Mouse (Mus musculus) intestine, embryonic 15.5 days (tissue): Measurements from ENCODE around the gene Brip1. TPM values are rescaled to one million over a fixed set of nuclear protein-coding genes. Genes with fewer than 3 reads are reported as not detected.

ENCODE experiments used
- ATAC-seq: fragments of 200-750 bp; cut with Nextera tagmentation; 2 replicates; pipeline ENCODE4 v1.8.0; 2017; ENCODE audit warnings: moderate TSS enrichment, moderate library complexity
- H3K27ac ChIP-seq: fragments of 300-500 bp; sonication (generic); 2 replicates; pipeline ENCODE4 v1.5.1; 2015; ENCODE audit warnings: mild to moderate bottlenecking, inconsistent platforms
- H3K27me3 ChIP-seq: fragments of 300-500 bp; sonication (generic); replicated peaks from 2 replicates; pipeline ENCODE4 v1.6.1; 2015; ENCODE audit warnings: inconsistent platforms
- H3K36me3 ChIP-seq: fragments of 300-500 bp; sonication (generic); 2 replicates; pipeline ENCODE4 v1.6.1; 2015; ENCODE audit warnings: inconsistent platforms
- H3K4me1 ChIP-seq: fragments of 300-500 bp; sonication (generic); replicated peaks from 2 replicates; pipeline ENCODE4 v1.6.1; 2015; ENCODE audit warnings: inconsistent platforms
- H3K4me2 ChIP-seq: fragments of 300-500 bp; sonication (generic); replicated peaks from 2 replicates; pipeline ENCODE4 v1.6.1; 2015; ENCODE audit warnings: mild to moderate bottlenecking, inconsistent platforms
- H3K4me3 ChIP-seq: fragments of 300-500 bp; sonication (generic); replicated peaks from 2 replicates; pipeline ENCODE4 v1.5.1; 2015; ENCODE audit warnings: inconsistent platforms
- H3K9ac ChIP-seq: fragments of 300-500 bp; sonication (generic); 2 replicates; pipeline ENCODE4 v1.6.1; 2015; ENCODE audit warnings: inconsistent platforms
- H3K9me3 ChIP-seq: fragments of 300-500 bp; sonication (generic); 2 replicates; pipeline ENCODE4 v1.6.1; 2016; ENCODE audit warnings: inconsistent platforms
- WGBS: fragments of 180-500 bp; shearing (Covaris S2); methylation state at CpG from one replicate; pipeline ENCODE4 v1.1.7; 2015; 5-methylcytosine and 5-hydroxymethylcytosine counted together
- polyA plus RNA-seq: library from polyadenylated mRNA; unstranded; fragments of >200 nt; fragmentation: Nextera tagmentation; extraction: Ambion mirVana; gene quantifications from 2 replicates; pipeline ENCODE4 v1.2.1, GENCODE M21; 2015

Gene Brip1
- polyA plus RNA-seq, 1 experiment from 2014 or later, result 10.2 TPM

GRCm38 (mm10) chr11:86101191-86101590 is 99.8 kb downstream of the Brip1 start:
- H3K4me1 ChIP-seq, result no peaks in the 10 kb centered on the region
- H3K27ac ChIP-seq, result no peak overlapping the region
- no peaks in the 10 kb centered on the region for H3K9me3 ChIP-seq
- no peaks in the 10 kb centered on the region for H3K27me3 ChIP-seq
- 86% methylated on average over 6 of the region's 6 CpGs for WGBS
- H3K4me3 ChIP-seq, result no peak overlapping the region
- ATAC-seq, result no peak
- H3K36me3 ChIP-seq, result 0 out of 2 replicates have a peak, but pooled peaks cover 3% of the 10 kb centered on the region
- H3K4me2 ChIP-seq, result no peak overlapping the region
- H3K9ac ChIP-seq, result no peak overlapping the region

- Histone ChIP-seq H3K27me3 (no peaks in the 10 kb centered on the region), H3K9me3 (no peaks in the 10 kb centered on the region), H3K4me3 (no peak overlapping the region), H3K4me1 (no peaks in the 10 kb centered on the region), H3K36me3 (0 out of 2 replicates have a peak, but pooled peaks cover 3% of the 10 kb centered on the region), H3K27ac (no peak overlapping the region), H3K4me2 (no peak overlapping the region), H3K9ac (no peak overlapping the region)
- 49% methylated on average over 2 of the region's 2 CpGs for WGBS
- no peak for ATAC-seq
Observed at GRCm38 (mm10) chr11:86099341-86099740, 101.7 kb downstream of the Brip1 start.

GRCm38 (mm10) chr11:86088815-86089214 is 112.2 kb downstream of the Brip1 start:
- Histone ChIP-seq H3K36me3 (no peaks in the 10 kb centered on the region), H3K9me3 (no peaks in the 10 kb centered on the region), H3K4me2 (no peak overlapping the region), H3K4me1 (no peaks in the 10 kb centered on the region), H3K9ac (no peak overlapping the region), H3K4me3 (no peak overlapping the region), H3K27me3 (no peaks in the 10 kb centered on the region), H3K27ac (no peak overlapping the region)
- no peak for ATAC-seq

GRCm38 (mm10) chr11:86084522-86084921 is 116.5 kb downstream of the Brip1 start:
- no peaks in the 10 kb centered on the region for H3K27me3 ChIP-seq
- 87% methylated on average over 4 of the region's 4 CpGs for WGBS
- no peaks in the 10 kb centered on the region for H3K36me3 ChIP-seq
- H3K27ac ChIP-seq, result no peak overlapping the region
- H3K4me1 ChIP-seq, result no peaks in the 10 kb centered on the region
- ATAC-seq, result no peak
- H3K4me2 ChIP-seq, result no peak overlapping the region
- H3K9ac ChIP-seq, result no peak overlapping the region
- no peaks in the 10 kb centered on the region for H3K9me3 ChIP-seq
- no peak overlapping the region for H3K4me3 ChIP-seq

GRCm38 (mm10) chr11:86078025-86078424 is 123.0 kb downstream of the Brip1 start:
- Histone ChIP-seq H3K27ac (no peak overlapping the region), H3K36me3 (peaks cover 3% of the 10 kb centered on the region; the same call in 1 of the 2 replicates), H3K9me3 (no peaks in the 10 kb centered on the region), H3K9ac (no peak overlapping the region), H3K4me1 (no peaks in the 10 kb centered on the region), H3K4me3 (no peak overlapping the region), H3K4me2 (no peak overlapping the region), H3K27me3 (no peaks in the 10 kb centered on the region)
- no peak for ATAC-seq
- 87% methylated on average over 8 of the region's 8 CpGs for WGBS

GRCm38 (mm10) chr11:86076966-86077365 is 124.0 kb downstream of the Brip1 start:
- Histone ChIP-seq H3K4me3 (no peak overlapping the region), H3K27ac (no peak overlapping the region), H3K9ac (no peak overlapping the region), H3K9me3 (no peaks in the 10 kb centered on the region), H3K27me3 (no peaks in the 10 kb centered on the region), H3K36me3 (peaks cover 3% of the 10 kb centered on the region; the same call in 1 of the 2 replicates), H3K4me2 (no peak overlapping the region), H3K4me1 (no peaks in the 10 kb centered on the region)
- 87% methylated on average over 7 of the region's 7 CpGs for WGBS
- no peak for ATAC-seq

GRCm38 (mm10) chr11:86076403-86076802 is 124.6 kb downstream of the Brip1 start:
- WGBS, result 91% methylated on average over 5 of the region's 5 CpGs
- no peaks in the 10 kb centered on the region for H3K9me3 ChIP-seq
- H3K4me2 ChIP-seq, result no peak overlapping the region
- ATAC-seq, result no peak
- H3K27ac ChIP-seq, result no peak overlapping the region
- no peaks in the 10 kb centered on the region for H3K4me1 ChIP-seq
- H3K36me3 ChIP-seq, result peaks cover 3% of the 10 kb centered on the region; the same call in 1 of the 2 replicates
- no peaks in the 10 kb centered on the region for H3K27me3 ChIP-seq
- no peak overlapping the region for H3K9ac ChIP-seq
- no peak overlapping the region for H3K4me3 ChIP-seq

- H3K27me3 ChIP-seq, result no peaks in the 10 kb centered on the region
- H3K36me3 ChIP-seq, result peaks cover 3% of the 10 kb centered on the region; the same call in 1 of the 2 replicates
- no peaks in the 10 kb centered on the region for H3K9me3 ChIP-seq
- no peak for ATAC-seq
- H3K4me2 ChIP-seq, result no peak overlapping the region
- no peak overlapping the region for H3K27ac ChIP-seq
- H3K4me1 ChIP-seq, result no peaks in the 10 kb centered on the region
- no peak overlapping the region for H3K4me3 ChIP-seq
- H3K9ac ChIP-seq, result no peak overlapping the region
- WGBS, result 85% methylated on average over 1 of the region's 1 CpGs
Observed at GRCm38 (mm10) chr11:86075371-86075770, 125.6 kb downstream of the Brip1 start.

- no peak overlapping the region for H3K4me3 ChIP-seq
- no peaks in the 10 kb centered on the region; the same call in 1 of the 2 replicates for H3K4me1 ChIP-seq
- ATAC-seq, result no peak
- H3K9ac ChIP-seq, result no peak overlapping the region
- 51% methylated on average over 6 of the region's 6 CpGs for WGBS
- no peak overlapping the region for H3K4me2 ChIP-seq
- H3K9me3 ChIP-seq, result no peaks in the 10 kb centered on the region
- H3K27me3 ChIP-seq, result no peaks in the 10 kb centered on the region
- no peaks in the 10 kb centered on the region for H3K36me3 ChIP-seq
- H3K27ac ChIP-seq, result no peak overlapping the region
Observed at GRCm38 (mm10) chr11:86068651-86069050, 132.3 kb downstream of the Brip1 start.

- Histone ChIP-seq H3K9ac (no peak overlapping the region), H3K9me3 (no peaks in the 10 kb centered on the region), H3K4me3 (no peak overlapping the region), H3K4me2 (no peak overlapping the region), H3K4me1 (no peaks in the 10 kb centered on the region; the same call in 1 of the 2 replicates), H3K36me3 (no peaks in the 10 kb centered on the region), H3K27me3 (no peaks in the 10 kb centered on the region), H3K27ac (no peak overlapping the region)
- no peak for ATAC-seq
- WGBS, result 78% methylated on average over 8 of the region's 8 CpGs
Observed at GRCm38 (mm10) chr11:86067154-86067553, 133.8 kb downstream of the Brip1 start.

- no peaks in the 10 kb centered on the region for H3K9me3 ChIP-seq
- H3K27ac ChIP-seq, result no peak overlapping the region
- H3K27me3 ChIP-seq, result no peaks in the 10 kb centered on the region
- H3K36me3 ChIP-seq, result no peaks in the 10 kb centered on the region
- H3K4me3 ChIP-seq, result no peak overlapping the region
- H3K9ac ChIP-seq, result no peak overlapping the region
- WGBS, result 91% methylated on average over 5 of the region's 5 CpGs
- ATAC-seq, result no peak
- H3K4me2 ChIP-seq, result no peak overlapping the region
- H3K4me1 ChIP-seq, result no peaks in the 10 kb centered on the region; the same call in 1 of the 2 replicates
Observed at GRCm38 (mm10) chr11:86064881-86065280, 136.1 kb downstream of the Brip1 start.

GRCm38 (mm10) chr11:86061243-86061642 is 139.8 kb downstream of the Brip1 start:
- H3K4me3 ChIP-seq, result no peak overlapping the region
- H3K27me3 ChIP-seq, result no peaks in the 10 kb centered on the region
- no peak overlapping the region for H3K9ac ChIP-seq
- WGBS, result 89% methylated on average over 8 of the region's 8 CpGs
- H3K27ac ChIP-seq, result no peak overlapping the region
- ATAC-seq, result no peak
- H3K4me2 ChIP-seq, result no peak overlapping the region
- H3K36me3 ChIP-seq, result no peaks in the 10 kb centered on the region
- no peaks in the 10 kb centered on the region for H3K9me3 ChIP-seq
- H3K4me1 ChIP-seq, result no peaks in the 10 kb centered on the region

GRCm38 (mm10) chr11:86059123-86059522 is 141.9 kb downstream of the Brip1 start:
- WGBS, result 74% methylated on average over 4 of the region's 4 CpGs
- no peaks in the 10 kb centered on the region for H3K27me3 ChIP-seq
- no peaks in the 10 kb centered on the region for H3K9me3 ChIP-seq
- no peaks in the 10 kb centered on the region for H3K36me3 ChIP-seq
- no peaks in the 10 kb centered on the region for H3K4me1 ChIP-seq
- ATAC-seq, result no peak
- no peak overlapping the region for H3K4me3 ChIP-seq
- no peak overlapping the region for H3K4me2 ChIP-seq
- no peak overlapping the region for H3K27ac ChIP-seq
- no peak overlapping the region for H3K9ac ChIP-seq
